Mouse (Mus musculus): ENCODE data around the gene Gm10644. TPM values are rescaled to one million over a fixed set of nuclear protein-coding genes. Genes with fewer than 3 reads are reported as not detected.
A peak's percentile ranks its signal among the peaks of the same experiment; 100 is the strongest.

Gm10644 gene
- polyA plus RNA-seq, 1 experiment from 2014 or later = 0.71 TPM

DNA sequence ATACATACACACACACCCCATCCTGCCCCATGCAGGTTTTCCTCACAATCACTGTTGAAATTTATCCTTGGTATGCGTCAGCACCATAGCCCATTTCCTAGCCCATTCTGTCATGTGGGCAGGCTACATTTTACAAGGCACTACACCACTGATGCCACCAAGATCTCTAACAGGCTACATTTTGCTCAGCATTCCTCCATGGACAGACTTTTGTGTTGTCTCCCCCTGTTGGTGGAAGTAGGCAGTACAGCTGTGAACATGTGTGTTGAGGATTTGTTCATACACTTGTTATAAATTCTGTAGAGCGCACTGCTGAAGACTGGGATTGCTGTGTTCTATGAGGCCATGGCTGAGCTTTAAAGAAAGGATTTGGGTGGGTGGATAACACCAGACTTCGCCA, 33.4 kb downstream of the Gm10644 start:
- no peak overlapping the region for H3K4me2 ChIP-seq
- H3K4me1 ChIP-seq = peaks cover 16% of the 10 kb centered on the region
- no peak overlapping the region for H3K4me3 ChIP-seq (replicated peaks)
- no peak for ATAC-seq (replicated peaks; ENCODE audit: low FRiP score)
- WGBS = 72% methylated on average over 3 of the region's 3 CpGs
- H3K9ac ChIP-seq = no peak overlapping the region
- H3K27ac ChIP-seq = no peak overlapping the region
- no peaks in the 10 kb centered on the region for H3K27me3 ChIP-seq
- H3K9me3 ChIP-seq (replicated peaks) = no peaks in the 10 kb centered on the region
- peaks cover 72% of the 10 kb centered on the region for H3K36me3 ChIP-seq

DNA sequence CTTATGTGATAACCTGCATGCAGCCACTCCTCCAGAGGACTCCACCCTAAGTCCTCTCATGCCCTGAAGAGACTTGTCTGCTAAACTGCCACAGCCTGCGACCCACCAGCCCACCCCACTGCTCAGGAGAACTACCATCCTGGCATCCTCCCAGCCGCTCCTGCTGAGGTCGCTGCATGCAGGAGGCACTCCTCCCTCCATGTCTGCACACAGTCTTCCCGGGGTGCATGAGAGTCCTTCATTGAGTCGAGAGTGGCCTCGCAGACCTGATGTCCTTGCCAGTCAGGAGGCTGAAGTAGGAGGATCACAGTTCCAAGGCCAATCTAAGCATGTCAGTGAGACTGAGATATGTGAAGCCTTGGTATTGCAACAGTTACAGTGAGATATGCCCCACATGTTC, 37.4 kb downstream of the Gm10644 start:
- Histone ChIP-seq H3K9ac (no peak overlapping the region), H3K4me3 (replicated peaks) (no peak overlapping the region), H3K27ac (no peak overlapping the region), H3K9me3 (replicated peaks) (no peaks in the 10 kb centered on the region), H3K27me3 (no peaks in the 10 kb centered on the region), H3K4me2 (no peak overlapping the region), H3K36me3 (peaks cover 44% of the 10 kb centered on the region), H3K4me1 (peaks cover 19% of the 10 kb centered on the region)
- no peak for ATAC-seq (replicated peaks; ENCODE audit: low FRiP score)
- WGBS = 75% methylated on average over 6 of the region's 6 CpGs

DNA sequence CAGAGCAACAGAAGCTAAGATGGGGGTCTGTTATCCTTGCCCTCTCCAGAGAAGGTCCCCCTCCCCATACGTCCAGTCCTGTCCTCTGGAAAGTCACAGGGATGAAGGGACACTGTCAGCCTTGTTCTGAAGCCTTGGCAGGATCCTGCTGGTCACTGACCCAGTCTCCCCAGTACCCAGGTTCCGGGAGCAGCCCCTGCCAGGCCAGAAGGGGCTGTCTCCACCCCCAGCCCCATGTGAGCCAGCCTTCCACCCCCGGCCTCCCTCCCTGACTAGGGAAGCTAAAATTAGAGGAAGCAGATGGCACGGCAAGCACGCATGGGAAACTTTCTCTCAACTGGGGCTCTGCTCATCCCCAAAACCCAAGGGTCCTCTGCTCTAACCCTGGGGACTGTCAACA, 39.0 kb downstream of the Gm10644 start:
- ATAC-seq (replicated peaks; ENCODE audit: low FRiP score) = no peak
- H3K36me3 ChIP-seq = peaks cover 33% of the 10 kb centered on the region
- H3K4me2 ChIP-seq = no peak overlapping the region
- 77% methylated on average over 5 of the region's 5 CpGs for WGBS
- no peaks in the 10 kb centered on the region for H3K27me3 ChIP-seq
- H3K4me1 ChIP-seq = peaks cover 29% of the 10 kb centered on the region
- H3K9me3 ChIP-seq (replicated peaks) = no peaks in the 10 kb centered on the region
- H3K27ac ChIP-seq = no peak overlapping the region
- H3K9ac ChIP-seq = no peak overlapping the region
- H3K4me3 ChIP-seq (replicated peaks) = no peak overlapping the region

DNA sequence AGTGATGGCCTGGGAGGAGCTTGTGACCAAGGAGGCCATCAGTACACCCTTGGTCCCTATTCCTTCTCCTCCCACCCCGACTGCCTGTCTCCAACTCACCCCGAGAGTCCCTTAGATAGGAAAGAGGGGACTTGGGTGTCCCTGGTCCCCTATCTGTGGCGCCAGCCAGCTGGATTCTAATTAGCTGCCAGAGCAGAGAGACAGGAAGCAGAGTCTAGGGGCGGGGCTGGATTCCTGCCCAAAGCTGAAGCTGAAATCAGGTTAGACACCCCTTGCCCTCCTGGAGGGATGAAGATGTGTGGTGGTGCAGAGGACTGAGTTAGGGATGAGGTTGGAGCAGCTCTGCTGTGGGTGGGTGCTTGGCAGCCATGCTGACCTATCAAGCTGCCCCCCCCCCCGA, 40.1 kb downstream of the Gm10644 start:
- H3K9ac ChIP-seq = no peak overlapping the region
- ATAC-seq (replicated peaks; ENCODE audit: low FRiP score) = no peak
- H3K36me3 ChIP-seq = peaks cover 23% of the 10 kb centered on the region
- no peak overlapping the region for H3K4me2 ChIP-seq
- 56% methylated on average over 5 of the region's 5 CpGs for WGBS
- H3K4me3 ChIP-seq (replicated peaks) = no peak overlapping the region
- H3K27me3 ChIP-seq = no peaks in the 10 kb centered on the region
- no peaks in the 10 kb centered on the region for H3K9me3 ChIP-seq (replicated peaks)
- H3K27ac ChIP-seq = no peak overlapping the region
- H3K4me1 ChIP-seq = peaks cover 36% of the 10 kb centered on the region

DNA sequence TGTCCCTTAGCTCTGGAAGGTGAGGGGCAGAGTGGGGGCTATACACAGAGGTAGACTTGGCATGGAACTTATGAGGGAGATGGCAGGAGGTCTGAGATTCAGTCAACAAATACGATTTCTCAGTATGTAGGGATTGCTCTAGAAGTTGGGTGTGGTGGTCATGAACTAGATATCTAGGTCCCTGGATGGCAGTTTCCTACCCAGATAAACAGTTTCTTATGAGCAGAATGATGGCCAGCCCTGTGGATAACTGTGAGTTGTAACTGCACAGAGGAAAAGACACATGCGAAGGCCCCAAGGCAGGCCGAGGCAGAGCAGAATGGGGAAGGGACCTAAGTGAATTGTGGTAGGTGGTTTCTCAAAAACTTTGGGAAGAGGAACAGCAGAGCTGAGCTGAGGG, 40.8 kb downstream of the Gm10644 start:
- no peak for ATAC-seq (replicated peaks; ENCODE audit: low FRiP score)
- H3K36me3 ChIP-seq = peaks cover 16% of the 10 kb centered on the region
- no peak overlapping the region for H3K9ac ChIP-seq
- H3K4me3 ChIP-seq (replicated peaks) = no peak overlapping the region
- no peaks in the 10 kb centered on the region for H3K9me3 ChIP-seq (replicated peaks)
- H3K27ac ChIP-seq = no peak overlapping the region
- no peaks in the 10 kb centered on the region for H3K27me3 ChIP-seq
- peaks cover 42% of the 10 kb centered on the region for H3K4me1 ChIP-seq
- 87% methylated on average over 3 of the region's 3 CpGs for WGBS
- no peak overlapping the region for H3K4me2 ChIP-seq

DNA sequence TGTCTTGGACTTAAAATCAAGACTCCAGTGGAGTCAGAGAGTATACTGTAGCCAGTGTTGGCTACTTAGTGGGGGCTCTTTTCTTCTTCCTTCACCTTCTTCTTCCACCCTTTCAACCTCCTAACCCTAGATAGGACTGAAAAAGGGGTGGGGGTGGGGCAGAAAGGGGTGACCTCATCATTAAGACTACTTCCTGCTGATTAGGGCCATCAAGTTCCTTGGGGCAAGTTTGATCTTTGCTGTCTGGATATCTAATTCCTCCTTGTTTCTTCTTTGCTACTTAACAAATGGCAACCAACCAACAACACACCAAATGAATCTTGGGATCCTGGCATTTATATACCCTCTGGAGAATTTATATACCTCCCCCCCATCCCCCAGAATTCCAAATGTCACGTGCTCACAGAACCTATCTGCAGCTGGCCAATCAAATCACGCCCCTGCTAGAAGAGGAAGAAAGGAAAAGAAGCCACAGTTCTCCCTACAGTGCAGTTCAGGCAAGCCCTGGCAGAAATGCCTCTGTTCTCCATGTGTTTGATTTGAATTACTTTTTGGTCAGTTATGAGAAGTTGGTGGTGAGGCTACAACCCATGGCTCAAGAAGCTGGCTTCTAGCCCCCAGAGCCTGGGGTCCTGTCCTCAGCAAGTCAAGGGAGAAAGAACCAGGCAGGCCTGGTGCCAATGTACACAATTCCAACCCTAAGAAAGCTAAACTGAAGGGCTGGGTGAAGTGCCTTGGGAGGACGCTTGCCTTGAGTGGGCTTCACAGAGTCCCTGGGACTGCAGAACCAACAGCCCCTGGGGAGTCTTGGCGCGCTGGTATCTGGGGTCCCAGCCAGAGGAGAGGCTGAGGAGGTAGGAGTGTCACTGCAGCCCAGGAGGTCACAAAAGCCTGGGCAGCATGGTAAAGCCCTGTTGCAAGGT, 42.9 kb downstream of the Gm10644 start:
- no peak overlapping the region for H3K9ac ChIP-seq
- no peak overlapping the region for H3K4me2 ChIP-seq
- H3K9me3 ChIP-seq (replicated peaks) = no peaks in the 10 kb centered on the region
- ATAC-seq (replicated peaks; ENCODE audit: low FRiP score) = no peak
- no peak overlapping the region for H3K4me3 ChIP-seq (replicated peaks)
- no peaks in the 10 kb centered on the region for H3K27me3 ChIP-seq
- peaks cover 6% of the 10 kb centered on the region; the same call in 1 of the 2 replicates for H3K36me3 ChIP-seq
- peak overlapping the region; percentile 41; the same call in 1 of the 2 replicates for H3K27ac ChIP-seq
- H3K4me1 ChIP-seq = peaks cover 61% of the 10 kb centered on the region
- 69% methylated on average over 5 of the region's 5 CpGs for WGBS

DNA sequence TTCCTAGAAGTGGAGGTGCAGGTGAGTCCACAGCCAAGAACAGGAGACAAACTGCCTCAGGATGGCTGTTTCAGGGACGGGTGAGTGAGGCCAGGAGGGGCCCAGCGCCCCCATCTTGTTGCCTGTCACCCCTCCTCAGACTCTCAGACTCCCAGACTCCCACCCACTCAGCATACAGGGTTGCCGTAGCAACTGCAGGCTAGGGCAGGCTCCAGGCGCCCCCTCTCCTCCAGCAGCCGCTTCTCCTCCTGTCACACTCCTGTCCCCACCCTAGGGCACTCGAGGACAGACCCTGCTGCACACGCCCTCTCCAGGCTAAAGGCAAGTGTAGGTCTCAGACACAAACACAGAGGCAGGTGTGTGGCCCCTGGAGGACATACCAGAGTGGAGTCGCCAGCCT, 45.7 kb downstream of the Gm10644 start:
- Histone ChIP-seq H3K27ac (no peak overlapping the region), H3K4me3 (replicated peaks) (no peak overlapping the region), H3K9me3 (replicated peaks) (no peaks in the 10 kb centered on the region), H3K36me3 (peaks cover 10% of the 10 kb centered on the region; the same call in 1 of the 2 replicates), H3K9ac (no peak overlapping the region), H3K4me2 (no peak overlapping the region), H3K4me1 (peaks cover 66% of the 10 kb centered on the region), H3K27me3 (no peaks in the 10 kb centered on the region)
- ATAC-seq (replicated peaks; ENCODE audit: low FRiP score) = no peak
- 36% methylated on average over 8 of the region's 8 CpGs for WGBS

DNA sequence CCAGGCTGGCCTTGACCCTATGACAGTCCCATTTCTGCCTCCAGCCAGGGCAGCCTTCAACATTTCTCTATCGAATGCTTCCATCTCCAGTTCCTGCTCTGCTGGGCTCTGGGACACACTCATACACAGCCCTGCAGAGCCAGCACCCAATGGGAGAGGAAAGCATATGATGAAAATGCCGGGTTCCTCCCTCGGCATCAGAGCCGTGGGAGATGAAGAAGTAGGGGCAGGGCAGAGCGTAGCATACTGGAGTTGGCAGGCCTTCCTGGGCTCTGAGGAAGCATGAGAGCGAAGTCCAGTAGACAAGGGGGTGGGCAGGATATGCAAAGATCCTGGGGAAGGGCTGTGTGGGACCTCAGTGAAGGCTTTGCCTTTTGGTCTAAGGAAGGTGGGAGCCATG, 46.4 kb downstream of the Gm10644 start:
- Histone ChIP-seq H3K4me1 (peaks cover 66% of the 10 kb centered on the region), H3K36me3 (peaks cover 10% of the 10 kb centered on the region; the same call in 1 of the 2 replicates), H3K9ac (no peak overlapping the region), H3K27me3 (no peaks in the 10 kb centered on the region), H3K27ac (no peak overlapping the region), H3K9me3 (replicated peaks) (no peaks in the 10 kb centered on the region), H3K4me2 (no peak overlapping the region), H3K4me3 (replicated peaks) (no peak overlapping the region)
- 63% methylated on average over 6 of the region's 6 CpGs for WGBS
- no peak for ATAC-seq (replicated peaks; ENCODE audit: low FRiP score)

DNA sequence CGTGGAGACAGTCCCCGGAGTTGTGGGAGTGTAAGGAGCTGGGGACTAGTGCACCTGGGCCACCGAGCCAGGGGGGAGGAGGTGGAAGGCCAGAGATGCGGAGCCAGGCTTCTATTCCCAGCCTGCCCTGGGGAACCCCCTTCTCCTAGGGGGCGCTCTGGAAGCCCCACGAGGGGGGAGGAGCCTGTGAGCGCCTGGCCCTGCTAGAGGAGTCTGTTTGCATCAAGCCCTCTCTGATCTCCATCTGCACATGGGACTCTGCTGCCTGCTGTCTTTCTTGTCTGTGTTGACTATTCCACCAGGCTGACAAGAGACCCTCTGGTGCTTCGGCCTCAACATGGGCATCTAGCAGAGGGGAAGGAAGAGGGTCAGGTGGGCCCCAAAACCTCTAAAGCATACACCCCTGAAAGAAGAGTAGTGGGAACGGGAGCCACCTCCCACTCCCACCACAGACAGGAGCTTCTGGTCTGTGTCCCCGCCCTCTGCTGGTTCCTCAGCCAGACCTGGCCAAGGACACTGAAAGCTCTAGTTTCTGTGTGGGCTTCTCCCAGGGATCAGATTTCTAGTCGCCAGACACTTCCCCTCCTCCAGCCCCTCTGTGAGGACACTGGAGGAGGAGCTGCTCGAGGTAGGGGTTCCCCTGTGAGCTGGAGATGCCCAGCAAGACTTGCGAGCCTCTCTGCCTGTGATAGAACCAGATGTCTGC, 51.9 kb downstream of the Gm10644 start:
- H3K27ac ChIP-seq = peak overlapping the region; percentile 81
- peaks cover 8% of the 10 kb centered on the region; the same call in 1 of the 2 replicates for H3K36me3 ChIP-seq
- peak; percentile 50 for ATAC-seq (replicated peaks; ENCODE audit: low FRiP score)
- 5% methylated on average over 12 of the region's 13 CpGs for WGBS
- H3K4me3 ChIP-seq (replicated peaks) = peak overlapping the region; percentile 97
- H3K9me3 ChIP-seq (replicated peaks) = no peaks in the 10 kb centered on the region
- H3K27me3 ChIP-seq = no peaks in the 10 kb centered on the region
- no peak overlapping the region for H3K9ac ChIP-seq
- H3K4me2 ChIP-seq = peak overlapping the region; percentile 92
- H3K4me1 ChIP-seq = peaks cover 69% of the 10 kb centered on the region

DNA sequence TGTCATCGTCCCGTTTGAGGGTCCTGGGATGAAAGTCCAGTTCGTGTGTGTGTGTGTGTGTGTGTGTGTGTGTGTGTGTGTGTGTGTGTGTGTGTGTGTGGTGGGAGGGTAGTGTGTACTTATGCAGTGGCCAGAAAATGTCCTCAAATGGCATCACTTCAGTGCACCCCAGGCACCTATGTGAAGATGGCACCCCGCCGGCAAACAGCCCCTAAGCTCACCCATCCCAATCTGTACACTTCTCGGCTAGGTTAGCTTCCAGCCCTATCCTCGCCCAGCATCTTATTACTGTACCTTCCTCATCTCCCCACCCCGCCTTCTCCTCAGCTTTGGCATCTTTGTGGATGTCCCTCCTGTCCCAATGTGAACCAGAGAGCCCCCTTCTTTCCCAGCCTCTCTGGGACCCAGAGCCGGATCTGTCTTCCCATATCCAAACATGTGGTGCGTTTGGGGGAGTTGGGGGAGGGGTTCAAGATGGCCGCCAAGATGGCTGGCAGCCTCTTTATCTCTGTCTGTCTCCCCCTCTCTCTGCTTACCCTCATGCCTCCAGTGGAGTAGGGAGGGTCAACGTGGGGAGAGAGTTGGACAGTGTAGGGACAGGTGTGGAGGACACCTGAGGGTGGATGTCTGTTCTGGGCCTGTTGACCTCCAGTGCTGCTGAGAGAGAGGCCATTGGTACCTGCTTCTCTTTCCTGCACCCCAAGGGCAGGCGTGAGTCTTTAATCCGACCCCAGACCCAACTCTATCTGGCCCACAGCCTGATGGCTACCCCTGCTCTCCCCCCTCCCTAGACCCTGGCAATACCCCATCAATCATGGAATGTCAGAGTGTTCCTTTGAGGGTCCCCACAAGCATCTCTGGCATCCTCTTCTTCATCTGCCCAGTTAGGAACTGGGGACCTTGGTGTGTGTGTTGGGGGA, 53.2 kb downstream of the Gm10644 start:
- Histone ChIP-seq H3K27ac (peak overlapping the region; percentile 60; the same call in 1 of the 2 replicates), H3K4me2 (peak overlapping the region; percentile 92), H3K4me1 (peaks cover 70% of the 10 kb centered on the region), H3K4me3 (replicated peaks) (peak overlapping the region; percentile 97), H3K27me3 (peaks cover 3% of the 10 kb centered on the region; the same call in 1 of the 2 replicates), H3K9me3 (replicated peaks) (no peaks in the 10 kb centered on the region), H3K36me3 (peaks cover 8% of the 10 kb centered on the region; the same call in 1 of the 2 replicates), H3K9ac (peak overlapping the region; percentile 84)
- ATAC-seq (replicated peaks; ENCODE audit: low FRiP score) = no peak
- WGBS = 14% methylated on average over 14 of the region's 14 CpGs

DNA sequence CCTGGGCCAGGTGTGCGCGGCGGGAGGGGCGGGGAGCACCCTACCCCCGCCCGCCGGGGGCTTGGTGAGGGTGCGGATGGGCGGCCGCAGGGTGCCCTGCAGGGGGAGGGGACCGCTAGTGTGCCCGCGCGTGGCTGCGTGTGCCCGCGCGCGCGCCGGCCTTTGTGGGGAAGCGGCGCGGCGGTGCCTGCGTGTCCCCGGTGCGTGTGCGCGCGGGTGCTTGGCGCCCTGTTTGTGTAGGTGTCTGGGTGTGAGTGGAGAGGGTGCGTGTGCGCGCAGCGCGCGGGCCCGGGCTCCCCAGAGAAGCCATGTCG, 54.1 kb downstream of the Gm10644 start:
- Histone ChIP-seq H3K4me1 (peaks cover 73% of the 10 kb centered on the region), H3K27ac (peak overlapping the region; percentile 98), H3K4me2 (peak overlapping the region; percentile 92), H3K4me3 (replicated peaks) (peak overlapping the region; percentile 97), H3K27me3 (peaks cover 7% of the 10 kb centered on the region; the same call in 1 of the 2 replicates), H3K9me3 (replicated peaks) (no peaks in the 10 kb centered on the region), H3K36me3 (peaks cover 7% of the 10 kb centered on the region; the same call in 1 of the 2 replicates), H3K9ac (peak overlapping the region; percentile 84)
- no peak for ATAC-seq (replicated peaks; ENCODE audit: low FRiP score)
- under 1% methylated on average over 36 of the region's 40 CpGs for WGBS

Data from kidney, embryonic 15.5 days (tissue).